Mouse (Mus musculus): ENCODE measurements around the gene Ap5b1. TPM values are rescaled to one million over a fixed set of nuclear protein-coding genes. Genes with fewer than 3 reads are reported as not detected.

Ap5b1 gene
- polyA plus RNA-seq, 1 experiment = 5.1 TPM

DNA sequence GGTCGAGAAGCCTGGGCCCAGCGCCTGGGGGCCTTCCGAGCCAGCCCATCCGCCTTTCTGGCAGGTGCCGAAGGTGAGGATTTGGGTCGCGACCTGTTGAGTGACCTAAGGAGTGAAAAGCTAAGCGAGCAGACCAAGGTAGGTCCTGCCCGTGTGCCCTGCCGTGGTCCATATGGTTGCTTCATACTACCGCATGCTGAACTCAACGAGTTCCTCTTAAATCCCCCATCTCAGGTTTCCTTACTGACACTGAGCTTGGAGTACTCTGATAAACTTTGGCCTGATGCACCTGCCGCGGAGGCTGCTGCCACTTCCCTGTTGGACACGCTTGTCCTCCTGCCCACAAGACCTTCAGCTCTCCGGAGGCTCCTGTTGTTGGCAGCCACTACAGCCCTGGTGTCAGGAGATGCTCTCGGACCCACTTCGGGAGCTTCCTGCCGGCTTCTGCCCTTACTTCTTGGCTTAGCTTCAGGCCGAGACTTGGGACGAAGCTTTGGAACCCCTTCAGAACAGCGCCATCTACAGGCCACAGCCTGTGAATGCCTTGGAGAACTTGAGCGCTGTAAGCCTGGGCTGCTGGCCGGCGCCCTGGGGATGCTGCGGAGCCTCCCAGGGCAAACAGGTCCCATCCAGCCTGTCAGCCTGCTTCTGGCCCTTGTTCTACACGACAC is 780 bp downstream of the Ap5b1 start:
- Histone ChIP-seq H3K4me3 (replicated peaks; ENCODE audit: insufficient read depth, low read depth, low read length) (peak overlapping the region; percentile 69), H3K27me3 (ENCODE audit: control insufficient read depth, insufficient read depth, low read length) (no peaks in the 10 kb centered on the region), H3K4me1 (ENCODE audit: control insufficient read depth, insufficient read depth, low read length) (peaks cover 8% of the 10 kb centered on the region), H3K27ac (ENCODE audit: insufficient read depth, low read length) (no peak overlapping the region)
- WGBS = under 1% methylated on average over 27 of the region's 27 CpGs
- TF ChIP-seq CTCF (IDR thresholded peaks at IDR 0.05; ENCODE audit: borderline replicate concordance, insufficient read depth, low read depth, low read length) = peak; percentile 82
- no peak for TF ChIP-seq POLR2A (IDR thresholded peaks at IDR 0.05; ENCODE audit: borderline replicate concordance, insufficient read depth, low read length)
- peak; percentile 86 to 88 for DNase-seq

- Histone ChIP-seq H3K4me1 (ENCODE audit: control insufficient read depth, insufficient read depth, low read length) (peaks cover 8% of the 10 kb centered on the region), H3K27ac (ENCODE audit: insufficient read depth, low read length) (no peak overlapping the region), H3K4me3 (replicated peaks; ENCODE audit: insufficient read depth, low read depth, low read length) (no peak overlapping the region), H3K27me3 (ENCODE audit: control insufficient read depth, insufficient read depth, low read length) (no peaks in the 10 kb centered on the region)
- WGBS = 62% methylated on average over 10 of the region's 10 CpGs
- TF ChIP-seq POLR2A (IDR thresholded peaks at IDR 0.05; ENCODE audit: borderline replicate concordance, insufficient read depth, low read length) = no peak
- no peak for TF ChIP-seq CTCF (IDR thresholded peaks at IDR 0.05; ENCODE audit: borderline replicate concordance, insufficient read depth, low read depth, low read length)
- DNase-seq = no peak
Observed at GRCm38 (mm10) chr19:5569521-5569920, 1.7 kb downstream of the Ap5b1 start.

GRCm38 (mm10) chr19:5570353-5571246 is 2.8 kb downstream of the Ap5b1 start:
- Histone ChIP-seq H3K27me3 (ENCODE audit: control insufficient read depth, insufficient read depth, low read length) (no peaks in the 10 kb centered on the region), H3K27ac (ENCODE audit: insufficient read depth, low read length) (no peak overlapping the region), H3K4me3 (replicated peaks; ENCODE audit: insufficient read depth, low read depth, low read length) (no peak overlapping the region), H3K4me1 (ENCODE audit: control insufficient read depth, insufficient read depth, low read length) (peaks cover 8% of the 10 kb centered on the region)
- WGBS = 85% methylated on average over 32 of the region's 32 CpGs
- DNase-seq = no peak
- TF ChIP-seq POLR2A (IDR thresholded peaks at IDR 0.05; ENCODE audit: borderline replicate concordance, insufficient read depth, low read length) (no peak), CTCF (IDR thresholded peaks at IDR 0.05; ENCODE audit: borderline replicate concordance, insufficient read depth, low read depth, low read length) (no peak)

- no peak for DNase-seq
- 74% methylated on average over 5 of the region's 5 CpGs for WGBS
- Histone ChIP-seq H3K4me3 (replicated peaks; ENCODE audit: insufficient read depth, low read depth, low read length) (no peak overlapping the region), H3K27me3 (ENCODE audit: control insufficient read depth, insufficient read depth, low read length) (no peaks in the 10 kb centered on the region), H3K4me1 (ENCODE audit: control insufficient read depth, insufficient read depth, low read length) (peaks cover 8% of the 10 kb centered on the region; the same call in 1 of the 2 replicates), H3K27ac (ENCODE audit: insufficient read depth, low read length) (no peak overlapping the region)
- TF ChIP-seq POLR2A (IDR thresholded peaks at IDR 0.05; ENCODE audit: borderline replicate concordance, insufficient read depth, low read length) = no peak
Observed at GRCm38 (mm10) chr19:5571831-5572230, 4.0 kb downstream of the Ap5b1 start.

DNA sequence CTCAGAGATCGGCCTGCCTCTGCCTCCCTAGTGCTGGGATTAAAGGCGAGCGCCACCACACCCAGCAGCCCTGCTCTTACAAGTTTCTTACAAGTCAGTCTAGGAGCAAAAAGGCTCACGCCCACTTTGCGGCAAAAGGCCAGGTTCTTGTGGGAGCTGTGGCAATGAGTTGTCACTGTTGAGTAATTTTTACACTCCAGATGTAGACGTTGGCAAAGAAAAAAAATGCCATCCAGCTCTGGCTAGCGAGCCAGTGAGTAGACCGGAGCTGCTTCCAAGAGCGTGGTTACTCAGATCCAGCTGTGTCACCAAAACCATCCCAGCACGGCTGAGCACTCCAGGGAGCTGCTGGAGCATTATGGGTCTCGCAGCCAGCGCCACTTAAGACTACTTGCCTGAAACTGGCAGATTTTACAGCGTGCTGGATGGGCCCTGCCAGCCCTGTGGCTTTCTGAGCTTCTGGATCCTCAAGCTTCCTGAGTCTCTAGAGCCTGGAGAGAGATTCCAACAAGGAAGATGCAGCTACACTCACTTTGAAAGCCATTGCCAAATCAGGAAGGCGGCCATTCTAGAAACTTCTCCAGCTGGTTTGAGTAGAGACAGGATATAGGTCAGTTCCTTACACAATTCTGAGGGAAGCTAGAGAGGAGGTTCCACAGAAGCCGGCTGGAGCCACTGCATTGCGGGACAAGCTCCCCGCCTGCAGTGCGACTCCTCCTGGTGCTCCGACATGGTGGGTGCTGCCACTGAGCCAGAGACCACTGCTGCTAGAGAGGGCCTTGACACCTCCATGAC is 4.7 kb downstream of the Ap5b1 start:
- no peak overlapping the region for H3K4me3 ChIP-seq (replicated peaks; ENCODE audit: insufficient read depth, low read depth, low read length)
- no peak for TF ChIP-seq POLR2A (IDR thresholded peaks at IDR 0.05; ENCODE audit: borderline replicate concordance, insufficient read depth, low read length)
- no peak for TF ChIP-seq CTCF (IDR thresholded peaks at IDR 0.05; ENCODE audit: borderline replicate concordance, insufficient read depth, low read depth, low read length)
- no peak for DNase-seq
- 79% methylated on average over 19 of the region's 19 CpGs for WGBS
- H3K27ac ChIP-seq (ENCODE audit: insufficient read depth, low read length) = no peak overlapping the region
- no peaks in the 10 kb centered on the region for H3K27me3 ChIP-seq (ENCODE audit: control insufficient read depth, insufficient read depth, low read length)
- H3K4me1 ChIP-seq (ENCODE audit: control insufficient read depth, insufficient read depth, low read length) = peaks cover 8% of the 10 kb centered on the region; the same call in 1 of the 2 replicates

DNA sequence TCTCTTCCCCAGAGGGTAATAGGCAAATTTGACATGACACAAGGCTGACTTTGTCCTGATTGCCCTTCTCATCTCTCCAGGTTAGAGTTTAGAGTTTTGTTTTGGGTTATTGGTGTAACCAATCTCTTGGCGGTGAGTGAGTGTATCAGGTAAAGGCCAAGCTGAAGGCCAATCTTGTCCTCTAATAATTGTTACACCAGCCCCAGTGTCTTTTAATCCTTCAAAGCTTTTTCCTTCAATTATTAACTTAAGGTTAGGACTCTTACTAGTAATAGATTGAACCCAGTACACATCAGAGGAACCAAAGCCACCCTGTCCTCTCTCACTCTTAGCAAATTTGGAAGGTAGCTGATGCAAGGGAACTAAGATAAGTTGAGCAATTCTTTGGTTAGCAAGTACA is 7.5 kb downstream of the Ap5b1 start:
- Histone ChIP-seq H3K4me1 (ENCODE audit: control insufficient read depth, insufficient read depth, low read length) (no peaks in the 10 kb centered on the region; the same call in 1 of the 2 replicates), H3K4me3 (replicated peaks; ENCODE audit: insufficient read depth, low read depth, low read length) (no peak overlapping the region), H3K27ac (ENCODE audit: insufficient read depth, low read length) (no peak overlapping the region), H3K27me3 (ENCODE audit: control insufficient read depth, insufficient read depth, low read length) (no peaks in the 10 kb centered on the region)
- no peak for DNase-seq
- TF ChIP-seq CTCF (IDR thresholded peaks at IDR 0.05; ENCODE audit: borderline replicate concordance, insufficient read depth, low read depth, low read length) (no peak), POLR2A (IDR thresholded peaks at IDR 0.05; ENCODE audit: borderline replicate concordance, insufficient read depth, low read length) (no peak)
- WGBS = 98% methylated on average over 1 of the region's 1 CpGs

GRCm38 (mm10) chr19:5579971-5580370 is 12.1 kb downstream of the Ap5b1 start:
- DNase-seq = no peak
- no peak overlapping the region for H3K4me3 ChIP-seq (replicated peaks; ENCODE audit: insufficient read depth, low read depth, low read length)
- H3K27me3 ChIP-seq (ENCODE audit: control insufficient read depth, insufficient read depth, low read length) = no peaks in the 10 kb centered on the region
- no peak overlapping the region for H3K27ac ChIP-seq (ENCODE audit: insufficient read depth, low read length)
- H3K4me1 ChIP-seq (ENCODE audit: control insufficient read depth, insufficient read depth, low read length) = no peaks in the 10 kb centered on the region
- TF ChIP-seq CTCF (IDR thresholded peaks at IDR 0.05; ENCODE audit: borderline replicate concordance, insufficient read depth, low read depth, low read length) = no peak
- no peak for TF ChIP-seq POLR2A (IDR thresholded peaks at IDR 0.05; ENCODE audit: borderline replicate concordance, insufficient read depth, low read length)
- WGBS = 76% methylated on average over 4 of the region's 4 CpGs

All from cerebellum, adult 2 months (tissue).